Mouse (Mus musculus): Measurements from ENCODE around the gene Vmn1r104. TPM values are rescaled to one million over a fixed set of nuclear protein-coding genes. Genes with fewer than 3 reads are reported as not detected.
"Not testable (repeated sequence)": the region's sequence is repeated elsewhere in the genome, so short reads cannot be mapped to it uniquely, and the experiment has no call there.

The Vmn1r104 gene
- not detected in 2 replicates for polyA plus RNA-seq (2015; fragmentation: Nextera tagmentation; extraction: Ambion mirVana)

- ATAC-seq (ENCODE audit: low FRiP score); H3K27me3 ChIP-seq (replicated peaks); H3K4me1 ChIP-seq; H3K9me3 ChIP-seq (replicated peaks); H3K27ac ChIP-seq (replicated peaks); H3K4me2 ChIP-seq; H3K36me3 ChIP-seq; H3K4me3 ChIP-seq (replicated peaks); H3K9ac ChIP-seq (replicated peaks): not testable (repeated sequence)
- no CpG with 5 or more reads among the region's 3 CpGs for WGBS
Measured at GRCm38 (mm10) chr7:20533537-20533936, at the start of gene Vmn1r104. Gene Vmn1r104 (plus strand): TSS chr7:20533837.

- not testable (repeated sequence) for H3K9me3 ChIP-seq (replicated peaks); H3K4me2 ChIP-seq; H3K4me3 ChIP-seq (replicated peaks); ATAC-seq (ENCODE audit: low FRiP score); H3K4me1 ChIP-seq; H3K36me3 ChIP-seq; H3K9ac ChIP-seq (replicated peaks); H3K27me3 ChIP-seq (replicated peaks); H3K27ac ChIP-seq (replicated peaks)
- no CpG with 5 or more reads among the region's 3 CpGs for WGBS
Measured at GRCm38 (mm10) chr7:20510434-20510833, 23.2 kb upstream of the Vmn1r104 start, which contains the start of gene Vmn1r103. Gene Vmn1r103 (minus strand): TSS chr7:20510534.

GRCm38 (mm10) chr7:20545657-20546056 lies 12.0 kb downstream of the Vmn1r104 start, which contains the start of gene Gm5726:
Gene Gm5726 (minus strand): TSS chr7:20545757.
- H3K27me3 ChIP-seq (replicated peaks); H3K4me1 ChIP-seq; H3K9me3 ChIP-seq (replicated peaks); H3K4me3 ChIP-seq (replicated peaks); H3K9ac ChIP-seq (replicated peaks); H3K4me2 ChIP-seq; H3K27ac ChIP-seq (replicated peaks); H3K36me3 ChIP-seq; ATAC-seq (ENCODE audit: low FRiP score): not testable (repeated sequence)
- WGBS = no CpG with 5 or more reads among the region's 1 CpGs

DNA sequence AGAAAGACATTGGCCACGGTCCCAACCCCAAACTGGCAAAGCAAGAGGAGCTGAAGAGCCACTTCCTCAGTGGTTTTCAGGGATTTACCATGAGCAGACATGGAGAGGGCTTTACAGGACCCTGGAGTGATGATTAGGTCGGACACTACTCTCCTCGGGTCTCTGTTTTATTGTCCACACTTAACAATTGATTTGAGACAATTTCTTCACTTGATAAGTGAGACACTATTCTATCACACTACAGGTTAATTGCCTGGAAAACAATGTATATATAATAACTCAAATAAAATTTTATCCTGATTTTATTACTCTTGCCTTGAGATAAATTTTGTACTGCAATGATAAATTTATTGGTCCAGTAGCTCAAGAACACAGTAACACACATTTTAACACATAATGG lies 42.5 kb downstream of the Vmn1r104 start, which contains the start of gene Gm4141:
Gm4141 (minus strand) TSS at position 101 of the 400 bp plus-strand sequence.
- H3K9ac ChIP-seq (replicated peaks); H3K4me1 ChIP-seq; ATAC-seq (ENCODE audit: low FRiP score); H3K27ac ChIP-seq (replicated peaks); H3K4me2 ChIP-seq; H3K36me3 ChIP-seq; H3K27me3 ChIP-seq (replicated peaks); H3K9me3 ChIP-seq (replicated peaks); H3K4me3 ChIP-seq (replicated peaks): not testable (repeated sequence)
- no CpG with 5 or more reads among the region's 3 CpGs for WGBS

Other genes starting within 250 kb of the Vmn1r104 start
- gene Gm4133, start 199.8 kb upstream of the Vmn1r104 start, polyA plus RNA-seq (2015; fragmentation: Nextera tagmentation; extraction: Ambion mirVana) = not detected in 2 replicates
- not detected in 2 replicates for gene Gm5728, start 158.4 kb upstream of the Vmn1r104 start, polyA plus RNA-seq (2015; fragmentation: Nextera tagmentation; extraction: Ambion mirVana)
- not detected in 2 replicates for gene Vmn1r100, start 115.9 kb upstream of the Vmn1r104 start, polyA plus RNA-seq (2015; fragmentation: Nextera tagmentation; extraction: Ambion mirVana)
- not detected in 2 replicates for gene Vmn1r101, start 91.2 kb upstream of the Vmn1r104 start, polyA plus RNA-seq (2015; fragmentation: Nextera tagmentation; extraction: Ambion mirVana)
- gene Gm10670, start 58.9 kb upstream of the Vmn1r104 start, polyA plus RNA-seq (2015; fragmentation: Nextera tagmentation; extraction: Ambion mirVana) = not detected in 2 replicates
- not detected in 2 replicates for gene Vmn1r103, start 23.3 kb upstream of the Vmn1r104 start, polyA plus RNA-seq (2015; fragmentation: Nextera tagmentation; extraction: Ambion mirVana)
- gene Gm5726, start 11.9 kb downstream of the Vmn1r104 start, polyA plus RNA-seq (2015; fragmentation: Nextera tagmentation; extraction: Ambion mirVana) = not detected in 2 replicates
- gene Gm4141, start 42.4 kb downstream of the Vmn1r104 start, polyA plus RNA-seq (2015; fragmentation: Nextera tagmentation; extraction: Ambion mirVana) = not detected in 2 replicates
- gene Gm4513, start 65.2 kb downstream of the Vmn1r104 start, polyA plus RNA-seq (2015; fragmentation: Nextera tagmentation; extraction: Ambion mirVana) = not detected in 2 replicates
- not detected in 2 replicates for gene Vmn1r107, start 135.1 kb downstream of the Vmn1r104 start, polyA plus RNA-seq (2015; fragmentation: Nextera tagmentation; extraction: Ambion mirVana)
- gene Vmn1r111, start 169.4 kb downstream of the Vmn1r104 start, polyA plus RNA-seq (2015; fragmentation: Nextera tagmentation; extraction: Ambion mirVana) = not detected in 2 replicates
- not detected in 2 replicates for gene Gm10668, start 196.8 kb downstream of the Vmn1r104 start, polyA plus RNA-seq (2015; fragmentation: Nextera tagmentation; extraction: Ambion mirVana)
- gene Vmn1r112, start 237.3 kb downstream of the Vmn1r104 start, polyA plus RNA-seq (2015; fragmentation: Nextera tagmentation; extraction: Ambion mirVana) = not detected in 2 replicates